Mouse (Mus musculus) cerebellum, postnatal 4 days (tissue): Measurements from ENCODE around the gene Samd4.

Source experiments
- DNase-seq, 2 experiments: peaks; one replicate each; pipeline ENCODE4 v3.0.0; 2022; ENCODE audit warnings: low spot score in 2 of 2, mixed read lengths in 1 of 2

Samd4 gene

GRCm38 (mm10) chr14:46999321-47000025 lies 116.8 kb downstream of the Samd4 start:
- DNase-seq: no peak

- no peak for DNase-seq
Measured at GRCm38 (mm10) chr14:47000096-47000736, 117.6 kb downstream of the Samd4 start.

GRCm38 (mm10) chr14:47000786-47001761 lies 118.4 kb downstream of the Samd4 start:
- no peak for DNase-seq

- DNase-seq: no peak
Measured at GRCm38 (mm10) chr14:47004161-47004560, 121.5 kb downstream of the Samd4 start.

GRCm38 (mm10) chr14:47011171-47012139 lies 128.8 kb downstream of the Samd4 start:
- no peak for DNase-seq

- no peak for DNase-seq
Measured at GRCm38 (mm10) chr14:47015618-47016017, 133.0 kb downstream of the Samd4 start.

- no peak for DNase-seq
Measured at GRCm38 (mm10) chr14:47017658-47018057, 135.0 kb downstream of the Samd4 start.

- no peak for DNase-seq
Measured at GRCm38 (mm10) chr14:47020886-47021285, 138.2 kb downstream of the Samd4 start.

- no peak for DNase-seq
Measured at GRCm38 (mm10) chr14:47023529-47023928, 140.9 kb downstream of the Samd4 start.

GRCm38 (mm10) chr14:47027431-47028118 lies 144.9 kb downstream of the Samd4 start:
- no peak for DNase-seq

- no peak for DNase-seq
Measured at GRCm38 (mm10) chr14:47031542-47031941, 148.9 kb downstream of the Samd4 start.

GRCm38 (mm10) chr14:47032140-47032539 lies 149.5 kb downstream of the Samd4 start:
- no peak for DNase-seq

GRCm38 (mm10) chr14:47033423-47033822 lies 150.8 kb downstream of the Samd4 start:
- DNase-seq: no peak

- DNase-seq: no peak
Measured at GRCm38 (mm10) chr14:47041699-47042098, 159.0 kb downstream of the Samd4 start.

GRCm38 (mm10) chr14:47049051-47049450 lies 166.4 kb downstream of the Samd4 start:
- no peak for DNase-seq

- DNase-seq: no peak
Measured at GRCm38 (mm10) chr14:47051743-47052610, 169.3 kb downstream of the Samd4 start.

GRCm38 (mm10) chr14:47053101-47053500 lies 170.4 kb downstream of the Samd4 start:
- no peak for DNase-seq

GRCm38 (mm10) chr14:47053824-47054223 lies 171.2 kb downstream of the Samd4 start:
- DNase-seq: no peak

GRCm38 (mm10) chr14:47058969-47059368 lies 176.3 kb downstream of the Samd4 start:
- DNase-seq: no peak
